Mouse (Mus musculus) heart, postnatal 36 days (tissue): Measurements from ENCODE around the gene 4930579F01Rik. TPM values are rescaled to one million over a fixed set of nuclear protein-coding genes. Genes with fewer than 3 reads are reported as not detected.
A peak's percentile ranks its signal among the peaks of the same experiment; 100 is the strongest.
"Not testable (repeated sequence)": the region's sequence is repeated elsewhere in the genome, so short reads cannot be mapped to it uniquely, and the experiment has no call there.

Experiments used
- DNase-seq, 2 experiments: peaks; one replicate each; pipeline ENCODE4 v3.0.0; 2021 to 2022
- intact Hi-C: fragments of 180-260 bp; cut with DNase I; formaldehyde crosslinking; loops from one replicate; pipeline ENCODE4 v1.15.1; 2025
- total RNA-seq, 2 experiments: library from RNA; stranded (reverse); gene quantifications; 2 replicates each; pipeline ENCODE4 v1.2.3; 2021

The 4930579F01Rik gene
- total RNA-seq, 2 experiments from 2014 or later = not detected

DNA sequence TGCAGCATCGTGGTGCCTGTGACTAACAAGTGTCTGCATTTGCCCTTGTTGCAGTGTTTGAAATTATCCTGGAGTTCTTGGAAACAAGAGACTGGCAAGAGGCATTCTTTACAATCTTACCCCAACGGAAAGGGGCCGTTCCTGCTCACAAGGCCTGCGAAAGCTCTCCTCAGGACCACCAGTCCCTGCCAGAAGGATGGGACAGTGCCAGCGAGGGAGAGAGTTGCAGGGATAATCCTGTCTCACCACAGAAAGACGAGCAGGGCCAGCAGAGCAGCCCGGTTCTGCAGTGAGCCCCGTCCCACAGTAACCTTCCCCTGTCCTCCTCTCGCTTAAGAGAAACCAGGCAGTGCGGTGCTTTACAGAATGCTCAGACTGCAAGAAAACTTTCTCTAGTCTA, 37.0 kb downstream of the 4930579F01Rik start:
- intact Hi-C loops = no loop called here
- DNase-seq = no peak

DNA sequence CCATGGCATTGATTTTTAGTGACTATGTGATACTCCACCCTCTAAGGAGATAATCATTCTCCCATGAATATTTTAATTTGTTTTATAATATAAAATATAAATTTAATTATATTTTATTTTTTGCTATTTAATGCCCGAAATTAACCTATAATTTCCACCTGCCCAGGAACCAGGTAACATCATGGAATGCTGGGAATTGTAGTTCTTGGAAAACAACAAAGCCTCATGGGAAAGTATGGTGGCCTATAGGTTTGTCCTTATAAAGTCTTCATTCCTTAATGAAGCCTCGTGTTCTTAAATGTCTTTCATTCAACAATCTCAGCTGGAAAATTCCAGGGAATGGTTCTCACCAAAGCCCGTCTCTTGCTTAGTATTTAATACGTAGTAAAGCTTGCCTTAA, 38.6 kb downstream of the 4930579F01Rik start:
- intact Hi-C loops = no loop called here
- DNase-seq = no peak

DNA sequence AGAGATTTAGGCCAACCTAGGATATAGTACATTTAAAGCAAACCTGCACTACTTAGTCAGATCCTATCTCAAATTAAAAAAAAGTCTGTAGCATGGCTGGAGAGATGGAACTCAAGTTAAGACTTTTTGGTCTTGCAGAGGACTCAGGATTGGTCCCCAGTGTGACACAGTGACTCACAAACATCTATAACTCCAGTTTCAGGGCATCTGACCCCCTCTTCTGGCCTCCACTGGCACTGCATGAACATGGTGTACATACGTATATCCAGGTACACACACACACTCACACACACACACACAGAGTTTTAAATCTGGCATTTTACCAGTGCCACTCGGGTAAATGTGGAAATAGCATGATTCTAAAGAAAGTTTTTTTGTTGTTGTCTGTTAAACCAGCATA, 44.8 kb downstream of the 4930579F01Rik start:
- no peak for DNase-seq
- intact Hi-C loops = no loop called here

DNA sequence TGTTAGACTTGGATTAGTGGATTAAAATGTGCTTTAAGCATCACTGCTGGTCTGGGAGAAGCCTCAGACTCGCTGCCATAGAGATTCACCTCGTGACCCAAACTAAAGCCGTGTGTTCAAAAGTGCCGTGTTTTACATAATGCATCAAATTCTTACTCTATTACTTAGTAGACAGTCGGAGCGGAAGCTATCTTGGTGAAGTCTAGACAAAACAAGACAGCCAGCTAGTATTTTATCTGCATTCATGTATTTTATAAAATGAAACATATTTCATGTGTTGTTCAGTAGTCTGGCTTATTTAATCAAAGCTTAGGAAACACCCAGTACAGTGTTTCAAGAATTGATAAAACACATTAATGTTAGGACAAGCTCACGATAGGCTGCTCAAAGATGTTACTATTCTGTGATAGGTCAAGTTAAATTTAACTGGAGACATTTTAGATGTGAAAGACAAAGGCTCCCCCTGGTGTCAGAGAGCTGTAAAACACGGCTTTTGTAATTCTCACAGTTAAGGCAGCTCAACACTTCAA, 48.9 kb downstream of the 4930579F01Rik start, which contains the start of gene Mttp:
Mttp (minus strand) TSS at position 327 of the 530 bp plus-strand sequence.
- intact Hi-C loops = loop anchor here (1.0 to 2.0 kb wide), 4 partner anchors 153 to 366 kb away; partner anchors contain the start of genes Dnajb14 and Lamtor3
- peak; percentile 71 to 77 for DNase-seq

DNA sequence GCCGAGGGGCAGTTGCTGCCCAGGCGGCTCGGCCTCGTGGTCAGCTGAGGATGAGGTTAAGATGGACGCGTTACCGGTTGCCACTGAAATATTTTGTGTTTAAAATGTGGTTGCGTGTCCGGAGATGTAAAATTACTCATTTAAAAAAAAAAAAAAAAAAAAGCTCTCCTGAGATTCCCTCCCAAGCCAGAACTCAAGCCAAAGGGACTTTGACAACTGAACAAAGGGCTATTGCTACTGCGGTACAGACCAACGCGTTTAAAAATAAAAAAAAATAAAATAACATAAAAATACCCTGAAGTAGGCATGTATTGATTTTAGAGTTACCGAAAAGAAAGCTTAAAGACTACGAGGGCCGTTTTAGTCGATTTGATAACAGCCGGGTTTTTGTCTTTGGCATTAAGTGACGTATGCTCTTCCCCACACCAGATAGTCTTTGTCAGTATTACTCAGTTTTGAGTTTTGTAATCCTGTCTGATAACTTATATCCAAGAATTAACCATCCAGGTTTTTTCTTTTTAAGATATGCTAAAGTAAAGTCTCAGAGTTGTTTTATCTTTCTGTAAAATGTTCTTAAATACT, 49.5 kb downstream of the 4930579F01Rik start:
- no peak for DNase-seq
- intact Hi-C loops = loop anchor here (2.0 kb wide), 2 partner anchors 225 to 277 kb away; partner anchors contain the start of genes Dnajb14 and Lamtor3

DNA sequence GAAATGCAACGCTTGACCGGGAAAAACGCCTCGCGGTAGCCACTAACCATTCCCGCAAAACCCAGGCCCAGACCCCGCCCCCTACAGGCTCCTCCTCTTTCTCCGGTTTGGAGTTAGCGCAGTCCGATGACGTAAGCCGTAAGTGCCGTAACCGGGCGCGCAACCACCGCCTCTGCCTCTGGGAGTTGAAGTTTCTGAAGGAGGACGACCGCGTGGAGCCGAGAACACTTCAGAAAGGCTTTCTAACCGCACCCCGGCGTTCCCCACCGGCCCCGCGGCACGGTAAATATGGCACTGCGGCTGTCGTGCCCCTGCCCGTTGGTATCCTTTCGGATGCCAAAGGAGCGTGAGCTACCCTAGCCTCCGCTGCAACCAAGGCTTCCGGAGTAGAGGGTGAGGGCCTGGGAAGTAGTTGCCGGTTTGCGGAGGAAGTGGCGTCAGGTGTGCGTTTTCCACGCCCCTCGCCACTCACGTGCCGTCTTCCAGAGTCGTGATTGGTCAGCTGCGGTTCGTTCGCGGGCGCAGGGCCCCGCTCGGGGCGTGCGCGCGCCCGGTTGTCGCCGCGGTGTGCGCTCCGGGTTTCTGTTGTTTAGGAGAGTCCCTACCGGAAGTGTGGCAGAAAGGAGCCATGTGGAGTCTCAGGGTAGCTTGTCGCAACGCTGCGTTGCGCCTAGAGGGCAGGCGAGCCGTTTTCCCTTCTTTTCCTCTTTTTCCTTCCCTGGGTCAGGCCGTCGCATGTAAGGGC, 50.1 kb downstream of the 4930579F01Rik start, which contains the start of gene Trmt10a:
Trmt10a (plus strand) TSS at position 134 of the 745 bp plus-strand sequence.
- DNase-seq = peak; percentile 97 to 98
- intact Hi-C loops = loop anchor here (2.0 kb wide), 5 partner anchors 25 to 385 kb away; partner anchors contain the start of genes Dnajb14 and Lamtor3

DNA sequence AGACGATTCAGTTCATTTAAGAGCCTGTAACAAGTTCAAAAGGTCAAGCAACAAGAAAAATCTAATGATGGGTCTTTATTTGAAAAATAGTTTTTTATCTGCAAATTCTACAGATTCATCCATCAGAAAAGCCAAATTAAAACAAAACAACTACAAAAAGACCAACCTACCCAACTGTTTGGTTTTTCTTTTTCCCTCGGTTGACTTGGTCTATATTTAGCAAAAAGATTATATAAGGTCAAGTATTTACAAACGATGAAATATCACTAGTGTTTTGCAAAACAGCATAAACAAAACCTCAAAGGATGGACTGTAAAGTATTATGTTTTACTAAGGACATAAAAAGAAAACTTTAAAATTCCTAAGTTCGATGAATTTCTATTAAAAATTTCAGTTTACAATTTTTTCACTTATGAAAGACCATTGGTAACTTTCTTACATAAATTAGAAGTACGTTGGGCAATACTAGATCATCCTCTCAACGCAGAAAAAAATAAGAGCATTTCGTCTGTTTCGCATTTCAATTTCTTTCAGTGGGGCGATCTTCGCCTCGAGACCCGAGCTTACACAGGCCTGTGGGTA, 50.8 kb downstream of the 4930579F01Rik start:
- DNase-seq = no peak
- intact Hi-C loops = loop anchor here (2.0 kb wide), 3 partner anchors 24 to 386 kb away; no protein-coding TSS in a partner anchor

DNA sequence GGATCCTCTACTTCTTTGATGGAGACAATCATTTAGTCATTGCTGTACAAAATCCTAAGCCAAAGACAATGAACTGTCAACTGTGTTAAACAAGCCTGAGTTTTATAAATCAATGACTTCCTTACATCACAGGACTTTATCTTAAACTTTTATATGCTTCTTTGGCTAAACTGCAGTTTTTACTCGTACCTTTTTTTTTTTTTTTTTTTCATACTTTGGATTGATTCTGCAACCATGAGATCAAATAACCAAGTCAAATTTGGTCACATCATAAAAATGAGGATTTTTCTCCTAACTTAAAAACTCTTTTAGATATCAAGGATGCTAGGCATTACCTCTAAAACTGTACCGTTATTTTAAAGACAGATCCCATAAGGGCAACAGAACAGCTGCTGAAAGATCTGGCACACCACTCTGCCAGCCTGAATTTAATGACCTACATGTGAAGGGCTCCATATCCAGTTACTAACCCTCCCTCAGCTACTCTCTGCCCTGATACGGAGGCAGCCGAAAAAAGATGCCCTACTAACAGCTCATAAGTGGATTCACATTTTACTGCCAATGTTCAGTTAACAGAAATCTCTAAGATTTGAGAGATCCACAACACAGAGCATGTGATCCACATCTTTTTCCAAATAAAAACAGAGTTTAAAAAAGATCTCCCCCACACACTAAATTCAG, 51.4 kb downstream of the 4930579F01Rik start:
- DNase-seq = no peak
- intact Hi-C loops = loop anchor here (2.0 kb wide), 3 partner anchors 23 to 387 kb away; no protein-coding TSS in a partner anchor

DNA sequence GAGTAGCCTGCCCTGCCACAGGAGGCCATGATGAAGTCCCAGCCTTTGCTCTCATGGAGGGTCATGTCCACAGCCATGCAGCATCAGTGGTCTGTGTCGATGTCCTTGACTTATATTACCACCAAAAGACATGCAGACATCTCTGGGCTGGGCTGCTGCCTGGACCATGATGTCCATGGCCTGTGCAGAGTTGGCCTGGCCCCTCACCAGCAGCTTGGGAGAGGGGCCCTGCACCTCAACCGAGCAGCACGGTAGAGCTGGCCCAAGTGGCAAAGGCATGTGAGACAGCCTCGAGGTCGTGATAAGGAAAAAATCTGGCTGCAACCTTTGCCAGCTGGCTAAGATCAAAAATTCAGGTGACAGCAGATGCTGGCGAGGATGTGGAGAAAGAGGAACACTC, 54.0 kb downstream of the 4930579F01Rik start:
- intact Hi-C loops = no loop called here
- no peak for DNase-seq

DNA sequence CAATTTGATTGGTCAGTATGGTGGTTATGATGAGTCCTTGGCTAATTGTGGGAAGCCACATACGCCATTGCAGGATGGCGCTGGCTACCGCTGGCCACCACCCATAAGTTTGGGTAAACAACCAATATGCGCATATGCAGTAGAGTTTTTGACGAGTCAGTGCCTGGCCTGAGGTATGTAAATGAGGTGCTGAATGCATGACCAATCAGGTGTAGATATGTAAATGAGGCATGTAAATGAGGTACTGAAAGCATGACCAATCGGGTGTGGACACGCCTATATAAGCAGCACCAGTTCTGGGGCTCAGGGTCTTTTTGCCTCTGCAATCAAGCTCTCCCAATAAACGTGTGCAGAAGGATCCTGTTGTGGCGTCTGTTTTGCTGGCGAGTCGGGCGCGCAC, 55.5 kb downstream of the 4930579F01Rik start:
- intact Hi-C loops, DNase-seq: not testable (repeated sequence)

DNA sequence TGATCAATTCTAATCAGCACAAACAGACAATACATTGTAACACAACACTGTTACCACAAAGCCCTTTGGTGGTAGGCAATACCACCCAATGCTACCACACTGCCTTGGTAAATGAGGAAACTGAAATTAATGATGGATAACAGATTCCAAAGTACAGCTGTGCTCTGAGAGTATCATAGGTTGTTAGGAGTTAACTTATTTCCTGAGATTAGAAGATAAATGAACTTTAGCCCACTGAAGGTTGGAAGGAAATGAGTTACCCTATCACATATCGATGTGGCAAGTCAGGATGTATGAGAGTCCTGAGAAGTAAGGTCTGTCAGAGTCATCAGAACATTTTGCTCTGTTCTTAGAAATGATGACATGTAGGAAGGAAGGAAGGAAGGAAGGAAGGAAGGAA, 59.1 kb downstream of the 4930579F01Rik start:
- no peak for DNase-seq
- intact Hi-C loops = no loop called here

DNA sequence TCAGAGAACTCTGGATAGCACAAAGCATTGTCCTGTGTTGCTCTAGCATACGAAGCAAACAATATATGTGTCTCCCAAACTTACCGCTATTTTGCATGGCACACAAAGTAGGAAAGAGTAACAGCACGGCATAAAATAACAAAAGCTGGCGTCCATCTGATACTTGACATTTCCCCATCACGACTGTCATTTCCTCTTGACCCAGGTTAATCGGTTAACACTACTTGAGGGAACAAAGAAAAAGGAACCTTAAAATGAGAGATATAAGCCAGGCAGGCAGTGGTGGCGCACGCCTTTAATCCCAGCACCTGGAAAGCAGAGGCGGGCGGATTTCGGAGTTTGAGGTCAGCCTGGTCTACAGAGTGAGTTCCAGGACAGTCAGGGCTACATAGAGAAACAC, 59.7 kb downstream of the 4930579F01Rik start:
- no peak for DNase-seq
- intact Hi-C loops = no loop called here

DNA sequence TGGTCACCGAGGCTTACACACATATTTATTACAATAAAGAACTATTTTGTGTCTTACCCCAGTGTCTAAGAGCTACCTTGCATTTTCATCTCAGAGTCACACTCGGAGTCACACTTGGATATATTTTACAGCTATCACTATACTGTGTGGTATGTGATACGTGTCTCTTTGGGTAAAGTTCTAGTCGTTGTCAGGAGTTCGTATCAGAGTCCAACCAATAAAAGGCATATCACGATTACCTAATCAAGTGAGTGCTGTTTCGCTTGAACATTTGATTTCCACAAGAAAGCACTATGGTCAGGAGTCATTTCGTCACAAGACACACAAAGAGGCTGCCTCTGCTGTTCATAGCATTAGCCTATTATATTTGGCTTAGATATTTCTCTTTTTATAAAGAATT, 60.2 kb downstream of the 4930579F01Rik start:
- intact Hi-C loops = no loop called here
- no peak for DNase-seq

DNA sequence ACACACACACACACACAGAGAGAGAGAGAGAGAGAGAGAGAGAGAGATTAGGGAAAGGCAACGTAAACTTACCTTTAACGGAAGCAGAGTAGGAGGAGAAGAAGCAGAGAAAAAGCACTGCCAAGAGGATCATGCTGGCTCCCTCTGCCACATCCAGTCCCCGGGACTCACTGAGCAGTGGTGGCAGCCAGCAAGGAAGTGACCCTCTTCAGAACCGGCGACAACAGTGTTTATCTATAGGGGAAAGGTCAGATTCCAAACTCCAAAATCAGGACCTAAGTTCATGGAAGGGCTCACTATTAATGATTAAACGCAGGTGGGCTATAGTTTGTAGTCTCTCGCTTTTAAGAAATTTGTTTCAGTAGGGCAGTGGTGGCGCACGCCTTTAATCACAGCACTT, 62.5 kb downstream of the 4930579F01Rik start:
- intact Hi-C loops = no loop called here
- DNase-seq = no peak

DNA sequence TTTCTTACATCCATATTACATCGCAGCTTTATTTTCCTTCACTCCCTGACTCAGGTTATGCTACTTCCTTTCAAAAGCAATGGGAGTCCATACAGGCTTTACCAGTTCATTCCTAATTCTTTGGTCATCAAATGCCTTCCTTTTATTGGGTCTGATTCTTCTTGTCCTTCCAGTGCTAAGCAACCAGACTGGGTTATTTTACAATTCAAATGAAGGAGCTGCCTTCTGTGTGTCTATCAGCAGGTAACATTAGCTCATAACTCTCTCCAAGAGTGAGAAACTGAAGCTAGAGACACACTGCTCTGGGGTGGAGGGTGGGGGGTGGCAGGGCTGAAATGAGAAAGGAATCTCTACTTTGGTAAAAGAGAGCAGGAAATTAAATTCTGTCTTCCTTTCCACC, 62.9 kb downstream of the 4930579F01Rik start:
- DNase-seq = no peak
- intact Hi-C loops = no loop called here

DNA sequence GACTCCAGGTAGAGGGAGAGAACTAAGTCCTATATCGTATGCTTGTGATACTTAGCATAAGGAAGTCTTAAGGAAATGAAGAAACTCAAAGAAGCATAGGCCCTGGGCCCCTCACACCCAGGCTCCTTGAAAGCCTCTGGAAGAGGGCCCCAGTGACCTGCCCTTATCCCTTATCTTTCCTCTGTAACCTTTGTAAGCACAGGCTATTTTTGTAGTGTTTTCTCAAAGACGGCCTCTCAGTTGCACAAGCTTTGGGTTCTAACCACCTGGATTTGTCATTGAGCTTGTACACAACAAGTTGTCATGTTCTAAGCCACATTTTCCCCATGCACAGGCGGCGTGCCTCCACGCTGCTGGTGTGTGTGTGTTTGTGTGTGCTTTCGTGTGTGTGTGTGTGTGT, 64.5 kb downstream of the 4930579F01Rik start:
- intact Hi-C loops = no loop called here
- DNase-seq = no peak

DNA sequence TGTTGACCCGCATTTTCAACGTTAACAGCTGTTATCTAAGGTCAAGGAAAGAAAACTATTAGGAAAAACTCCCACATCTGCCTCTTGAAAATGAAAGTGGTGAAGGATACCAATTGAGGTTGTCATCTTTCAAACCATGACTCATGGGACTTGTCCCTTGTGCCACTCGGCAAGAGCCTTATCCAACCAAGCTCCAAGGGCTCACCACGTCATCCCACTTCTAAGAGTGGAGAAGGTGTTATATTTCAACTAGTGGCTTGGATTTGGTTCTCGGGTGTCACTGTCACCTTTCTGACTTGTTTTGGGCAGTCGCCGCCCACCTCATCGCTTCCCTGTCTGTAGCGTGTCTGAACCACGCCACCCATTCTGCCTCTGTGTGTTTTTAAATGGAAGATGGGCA, 69.8 kb downstream of the 4930579F01Rik start:
- intact Hi-C loops = no loop called here
- no peak for DNase-seq

DNA sequence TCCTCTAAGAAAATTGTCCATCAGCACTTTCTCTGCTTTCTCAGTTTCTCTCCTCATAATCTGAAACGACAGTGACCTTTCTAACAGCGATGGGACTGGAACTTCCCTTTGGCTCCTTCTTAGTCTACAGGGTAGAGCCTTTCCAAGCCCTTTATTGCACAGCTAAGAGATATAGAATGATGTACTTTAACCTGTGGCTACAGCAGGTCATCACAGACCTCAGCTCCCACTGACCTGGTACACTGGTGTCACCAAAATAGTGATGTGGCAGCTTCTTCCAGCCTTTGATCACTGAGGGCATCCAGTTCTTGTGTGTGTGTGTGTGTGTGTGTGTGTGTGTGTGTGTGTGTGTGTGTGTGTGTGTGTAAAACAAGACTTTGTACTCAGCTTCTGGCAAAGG, 72.2 kb downstream of the 4930579F01Rik start:
- intact Hi-C loops = no loop called here
- no peak for DNase-seq

DNA sequence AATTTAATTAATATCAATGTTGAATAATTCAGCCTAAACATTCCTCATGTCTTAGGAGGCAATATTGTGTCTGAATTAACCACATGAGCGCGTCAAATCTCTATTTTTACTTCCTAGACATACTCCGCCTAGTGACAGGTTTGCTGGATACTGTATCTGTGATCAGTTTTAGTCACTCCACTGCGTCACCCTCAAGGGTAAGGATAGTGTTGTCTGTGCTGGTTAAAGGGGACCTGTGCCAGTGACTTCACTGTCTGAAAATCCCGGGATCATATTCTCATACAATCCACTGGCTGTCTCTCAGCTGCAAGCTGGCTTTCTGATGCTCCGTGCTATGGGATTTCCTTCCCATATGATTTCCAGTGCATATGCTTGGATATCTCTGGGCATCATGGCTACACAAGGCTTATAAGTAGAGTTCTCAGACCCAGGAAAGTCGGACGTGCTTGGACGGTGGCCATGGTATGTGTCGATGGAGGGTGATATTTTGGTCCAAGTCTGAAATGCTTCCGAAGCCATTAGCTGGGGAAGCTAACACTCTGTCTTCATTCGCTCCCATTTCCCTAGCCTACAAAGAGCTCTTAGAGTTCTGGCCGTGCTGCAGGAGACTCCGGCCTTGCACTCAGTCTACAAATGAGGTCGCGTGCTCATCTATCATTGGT, 74.0 kb downstream of the 4930579F01Rik start:
- no peak for DNase-seq
- intact Hi-C loops = loop anchor here (2.0 to 5.0 kb wide), 2 partner anchors 23 to 37 kb away; partner anchors contain the start of gene Trmt10a

DNA sequence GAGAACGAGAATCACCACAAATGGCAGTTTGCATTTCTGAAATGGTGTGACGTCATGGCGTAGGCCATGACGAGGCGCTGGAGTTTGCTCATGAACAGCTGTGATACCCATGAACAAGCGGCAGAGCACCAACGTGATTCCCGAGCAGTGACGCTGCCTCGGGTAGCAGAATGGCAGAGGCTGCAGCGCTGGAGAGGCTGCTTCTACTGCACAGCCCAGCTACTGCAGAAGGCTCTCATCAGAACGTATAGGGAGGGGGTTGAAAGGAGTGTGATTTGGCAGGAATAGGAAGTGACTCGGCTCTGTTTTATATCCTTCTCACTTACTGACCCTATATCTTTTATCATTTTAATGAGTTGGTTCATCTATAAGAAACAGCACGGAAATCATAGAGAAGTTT, 74.8 kb downstream of the 4930579F01Rik start:
- intact Hi-C loops = loop anchor here (2.0 to 5.0 kb wide), 2 partner anchors 24 to 37 kb away; partner anchors contain the start of gene Trmt10a

More for the DNA sequence above, 74.8 kb downstream of the 4930579F01Rik start:
- no peak for DNase-seq
